In genomic region chr1:171035611-171036010, GRCm38 (mm10) we compare ENCODE assay signal across 12 mouse cellular contexts. TPM values are rescaled to one million over a fixed set of nuclear protein-coding genes. Genes with fewer than 3 reads are reported as not detected.
DNase-seq lines count a peak whose midpoint lies in the region; ATAC-seq and TF ChIP-seq lines count a peak whose summit lies in the region.
"Had no signal": no experiment of that assay in that cellular context is flagged by ENCODE, and none has a peak within 500 bp of the region (broad histone marks: within the 10 kb centered on the region; RNA-seq: fewer than 3 reads in every experiment).

No protein-coding gene starts in this region.

- H3K27ac ChIP-seq in kidney, embryonic 14.5 days (ENCODE audit: low read depth, low read length) = no peak overlapping the region
- H3K27ac ChIP-seq in embryonic facial prominence, embryonic 14.5 days (replicated peaks; ENCODE audit: low read depth, low read length) = no peak overlapping the region
- H3K27ac ChIP-seq in limb, embryonic 14.5 days (replicated peaks; ENCODE audit: low read depth, low read length) = no peak overlapping the region

- ATAC-seq in kidney, embryonic 14.5 days (ENCODE audit: low FRiP score, low TSS enrichment) = no peak
- ATAC-seq in embryonic facial prominence, embryonic 14.5 days (ENCODE audit: low read depth) = no peak
- ATAC-seq in limb, embryonic 14.5 days (ENCODE audit: low FRiP score, low read depth) = no peak

- peaks cover 25% of the 10 kb centered on the region for H3K27me3 ChIP-seq in kidney, embryonic 14.5 days (ENCODE audit: control insufficient read depth, insufficient read depth, low read length)
- H3K27me3 ChIP-seq in embryonic facial prominence, embryonic 14.5 days (replicated peaks; ENCODE audit: control insufficient read depth, insufficient read depth, low read length) = peaks cover 42% of the 10 kb centered on the region
- peaks cover 35% of the 10 kb centered on the region for H3K27me3 ChIP-seq in limb, embryonic 14.5 days (ENCODE audit: control insufficient read depth, insufficient read depth, low read length)

- no peaks in the 10 kb centered on the region for H3K9me3 ChIP-seq in kidney, embryonic 14.5 days (ENCODE audit: control insufficient read depth, low read length)
- no peaks in the 10 kb centered on the region for H3K9me3 ChIP-seq in embryonic facial prominence, embryonic 14.5 days (ENCODE audit: control insufficient read depth, low read length)
- H3K9me3 ChIP-seq in limb, embryonic 14.5 days (ENCODE audit: control insufficient read depth, low read length) = no peaks in the 10 kb centered on the region

- peak overlapping the region; percentile 10; the same call in 1 of the 2 replicates for H3K4me2 ChIP-seq in kidney, embryonic 14.5 days (replicated peaks; ENCODE audit: low read depth, low read length)
- H3K4me2 ChIP-seq in embryonic facial prominence, embryonic 14.5 days (ENCODE audit: low read depth, low read length) = 0 out of 2 replicates have a peak overlapping the region, but pooled peaks have one; percentile 79
- 0 out of 2 replicates have a peak overlapping the region, but pooled peaks have one; percentile 5 for H3K4me2 ChIP-seq in limb, embryonic 14.5 days (replicated peaks; ENCODE audit: low read depth, low read length, severe bottlenecking)

- no peak for DNase-seq in kidney, postnatal 25 days
- peak; percentile 20 for DNase-seq in CD4-positive helper T cell, adult 2 months (ENCODE audit: low read depth, low spot score)
- no peak for DNase-seq in embryonic facial prominence, embryonic 14.5 days (ENCODE audit: low spot score)
- DNase-seq in limb, embryonic 14.5 days (ENCODE audit: low spot score) = no peak
- no peak for DNase-seq in right cerebral cortex, postnatal 4 days
- DNase-seq in left cerebral cortex, adult 18-20 months (ENCODE audit: low spot score in 2 of 2) = no peak
- DNase-seq in kidney, adult 8-10 months = no peak
- DNase-seq: adrenal gland, adult 8-10 months; kidney, adult 11 months; thymus, postnatal 36 days had no signal

- no peaks in the 10 kb centered on the region for H3K4me1 ChIP-seq in kidney, embryonic 14.5 days (ENCODE audit: control insufficient read depth, insufficient read depth, low read length)
- peaks cover 13% of the 10 kb centered on the region for H3K4me1 ChIP-seq in embryonic facial prominence, embryonic 14.5 days (ENCODE audit: control insufficient read depth, insufficient read depth, low read length)
- H3K4me1 ChIP-seq in limb, embryonic 14.5 days (ENCODE audit: control insufficient read depth, insufficient read depth, low read length) = no peaks in the 10 kb centered on the region

- 49% methylated on average over 11 of the region's 11 CpGs for WGBS in kidney, embryonic 14.5 days
- WGBS in embryonic facial prominence, embryonic 14.5 days = 53% methylated on average over 11 of the region's 11 CpGs
- WGBS in limb, embryonic 14.5 days = 41% methylated on average over 11 of the region's 11 CpGs

- H3K4me3 ChIP-seq in kidney, embryonic 14.5 days (ENCODE audit: low read length) = no peak overlapping the region
- no peak overlapping the region for H3K4me3 ChIP-seq in embryonic facial prominence, embryonic 14.5 days (ENCODE audit: low read depth, low read length)
- 0 out of 2 replicates have a peak overlapping the region, but pooled peaks have one; percentile 4 for H3K4me3 ChIP-seq in limb, embryonic 14.5 days (replicated peaks; ENCODE audit: low read length)

- H3K36me3 ChIP-seq in kidney, embryonic 14.5 days (ENCODE audit: control insufficient read depth, insufficient read depth, low read length) = no peaks in the 10 kb centered on the region
- no peaks in the 10 kb centered on the region for H3K36me3 ChIP-seq in embryonic facial prominence, embryonic 14.5 days (ENCODE audit: control insufficient read depth, insufficient read depth, low read length)
- H3K36me3 ChIP-seq in limb, embryonic 14.5 days (ENCODE audit: control insufficient read depth, insufficient read depth, low read length) = no peaks in the 10 kb centered on the region

- TF ChIP-seq POLR2A in limb, embryonic 14.5 days (IDR thresholded peaks at IDR 0.05; ENCODE audit: borderline replicate concordance, extremely low read depth, insufficient read depth, insufficient read length) = no peak

- H3K9ac ChIP-seq in kidney, embryonic 14.5 days (ENCODE audit: low read depth, low read length) = no peak overlapping the region
- no peak overlapping the region for H3K9ac ChIP-seq in embryonic facial prominence, embryonic 14.5 days (ENCODE audit: low read depth, low read length)
- no peak overlapping the region for H3K9ac ChIP-seq in limb, embryonic 14.5 days (ENCODE audit: low read depth, low read length, severe bottlenecking)

RNA-seq across cellular contexts. Expression of gene Fcgr4, which starts 16.9 kb away (rescaled TPM):
- 0.97 and 1.0 TPM in 2 replicates for polyA plus RNA-seq in kidney, embryonic 14.5 days (2014; fragmentation: Nextera tagmentation; extraction: Ambion mirVana)
- 0.81 and 0.92 TPM in 2 replicates for polyA plus RNA-seq in embryonic facial prominence, embryonic 14.5 days (2014; fragmentation: Nextera tagmentation; extraction: Ambion mirVana)
- 0.75 and 1.2 TPM in 2 replicates for polyA plus RNA-seq in limb, embryonic 14.5 days (2012; rRNA removed)
- polyA plus RNA-seq in limb, embryonic 14.5 days (2014; fragmentation: Nextera tagmentation; extraction: Ambion mirVana) = 0.59 and 0.79 TPM in 2 replicates
- not detected for total RNA-seq in left cerebral cortex, adult 18-20 months (2021)
- total RNA-seq: left cerebral cortex, postnatal 36 days had no signal

RNA-seq across cellular contexts. Expression of gene Fcgr3, which starts 29.1 kb away (rescaled TPM):
- polyA plus RNA-seq in kidney, embryonic 14.5 days (2014; fragmentation: Nextera tagmentation; extraction: Ambion mirVana) = 7.0 and 7.9 TPM in 2 replicates
- 20.5 and 25.0 TPM in 2 replicates for polyA plus RNA-seq in embryonic facial prominence, embryonic 14.5 days (2014; fragmentation: Nextera tagmentation; extraction: Ambion mirVana)
- polyA plus RNA-seq in limb, embryonic 14.5 days (2012; rRNA removed) = 12.8 and 13.7 TPM in 2 replicates
- 17.6 and 19.7 TPM in 2 replicates for polyA plus RNA-seq in limb, embryonic 14.5 days (2014; fragmentation: Nextera tagmentation; extraction: Ambion mirVana)
- 10 to 100 TPM; 11.1 to 13.2 TPM for total RNA-seq in left cerebral cortex, adult 18-20 months (2021)

RNA-seq across cellular contexts. Expression of gene Fcgr2b, which starts 59.3 kb away (rescaled TPM):
- 1.3 and 1.4 TPM in 2 replicates for polyA plus RNA-seq in kidney, embryonic 14.5 days (2014; fragmentation: Nextera tagmentation; extraction: Ambion mirVana)
- polyA plus RNA-seq in embryonic facial prominence, embryonic 14.5 days (2014; fragmentation: Nextera tagmentation; extraction: Ambion mirVana) = 1.6 and 3.2 TPM in 2 replicates
- 2.1 and 2.6 TPM in 2 replicates for polyA plus RNA-seq in limb, embryonic 14.5 days (2012; rRNA removed)
- 2.1 and 3.2 TPM in 2 replicates for polyA plus RNA-seq in limb, embryonic 14.5 days (2014; fragmentation: Nextera tagmentation; extraction: Ambion mirVana)
- 1 to 10 TPM; 4.5 to 5.3 TPM for total RNA-seq in left cerebral cortex, adult 18-20 months (2021)

Comparison
In these comparisons a context has a peak if more than half of its experiments do, and no peak if none do; other contexts are left out.
1. H3K4me2 ChIP-seq: peak in every context shown above with its lines; median percentile 79 in embryonic facial prominence, embryonic 14.5 days; 10 in kidney, embryonic 14.5 days; 5 in limb, embryonic 14.5 days.